Comparison of ENCODE assay signal across 21 mouse cellular contexts in genomic region chr9:77826237-77826636, GRCm38 (mm10).
DNase-seq lines count a peak whose midpoint lies in the region; ATAC-seq and TF ChIP-seq lines count a peak whose summit lies in the region.
"Had no signal": no experiment of that assay in that cellular context is flagged by ENCODE, and none has a peak within 500 bp of the region (broad histone marks: within the 10 kb centered on the region; RNA-seq: fewer than 3 reads in every experiment).

No protein-coding gene starts in this region.

- intact Hi-C loops in gastrocnemius, postnatal 14 days (cut with DNase I; ENCODE audit: low total_unique reads) = no loop called here

- no peaks in the 10 kb centered on the region for H3K27me3 ChIP-seq in kidney, postnatal 0 days (ENCODE audit: insufficient read depth, low read length)
- H3K27me3 ChIP-seq in limb, embryonic 15.5 days = no peaks in the 10 kb centered on the region
- no peaks in the 10 kb centered on the region for H3K27me3 ChIP-seq in liver, embryonic 12.5 days (replicated peaks)
- H3K27me3 ChIP-seq: heart, embryonic 13.5 days; limb, embryonic 13.5 days had no signal

- DNase-seq in gastrocnemius, postnatal 14 days = peak; percentile 11
- no peak for DNase-seq in gastrocnemius, postnatal 10 days
- DNase-seq in kidney, postnatal 0 days (ENCODE audit: low spot score) = no peak
- no peak for DNase-seq in kidney, adult 18-20 months
- no peak for DNase-seq in right cerebral cortex, postnatal 36 days (ENCODE audit: low spot score in 2 of 2)
- DNase-seq: adrenal gland, adult 8-10 months; cerebellum, adult 18-20 months; cerebellum, postnatal 36 days; gastrocnemius, postnatal 25 days; heart, postnatal 4 days; liver, postnatal 0 days; midbrain, embryonic 14.5 days; thymus, postnatal 4 days had no signal

- H3K9me3 ChIP-seq in kidney, postnatal 0 days (replicated peaks; ENCODE audit: low read length) = no peaks in the 10 kb centered on the region
- no peaks in the 10 kb centered on the region for H3K9me3 ChIP-seq in limb, embryonic 15.5 days
- no peaks in the 10 kb centered on the region for H3K9me3 ChIP-seq in liver, embryonic 12.5 days (replicated peaks)
- H3K9me3 ChIP-seq: heart, embryonic 13.5 days; limb, embryonic 13.5 days had no signal

- peaks cover 4% of the 10 kb centered on the region; the same call in 1 of the 2 replicates for H3K4me1 ChIP-seq in kidney, postnatal 0 days (replicated peaks; ENCODE audit: insufficient read depth, low read length)
- peaks cover 43% of the 10 kb centered on the region for H3K4me1 ChIP-seq in bone marrow macrophage, adult 2 months (ENCODE audit: control insufficient read depth, insufficient read depth, low read length)
- peaks cover 15% of the 10 kb centered on the region for H3K4me1 ChIP-seq in limb, embryonic 15.5 days
- H3K4me1 ChIP-seq in liver, embryonic 12.5 days = peaks cover 9% of the 10 kb centered on the region

- H3K4me2 ChIP-seq in kidney, postnatal 0 days (ENCODE audit: low read length) = no peak overlapping the region
- H3K4me2 ChIP-seq in limb, embryonic 15.5 days = no peak overlapping the region
- no peak overlapping the region for H3K4me2 ChIP-seq in liver, embryonic 12.5 days
- H3K4me2 ChIP-seq: heart, embryonic 13.5 days had no signal

- ATAC-seq in kidney, postnatal 0 days (replicated peaks; ENCODE audit: low FRiP score, low read depth) = no peak
- ATAC-seq in limb, embryonic 15.5 days (ENCODE audit: insufficient number of reproducible peaks, low FRiP score, low TSS enrichment, low read depth) = no peak
- ATAC-seq in liver, embryonic 12.5 days = no peak
- ATAC-seq: hindbrain, embryonic 16.5 days had no signal

- no peak overlapping the region for H3K9ac ChIP-seq in kidney, postnatal 0 days (ENCODE audit: low read depth, low read length)
- H3K9ac ChIP-seq in limb, embryonic 15.5 days = no peak overlapping the region
- no peak overlapping the region for H3K9ac ChIP-seq in liver, embryonic 12.5 days
- H3K9ac ChIP-seq: heart, embryonic 13.5 days; limb, embryonic 13.5 days; liver, postnatal 0 days had no signal

- peak overlapping the region; percentile 14; the same call in 1 of the 2 replicates for H3K27ac ChIP-seq in kidney, postnatal 0 days
- peak overlapping the region; percentile 91 for H3K27ac ChIP-seq in bone marrow macrophage, adult 2 months (ENCODE audit: insufficient read depth, low read depth, low read length)
- peak overlapping the region; percentile 52; the same call in 1 of the 2 replicates for H3K27ac ChIP-seq in limb, embryonic 15.5 days
- H3K27ac ChIP-seq in liver, embryonic 12.5 days = no peak overlapping the region
- H3K27ac ChIP-seq: forebrain, embryonic 10.5 days; heart, embryonic 13.5 days; left cerebral cortex, adult 2 months had no signal

- 38% methylated on average over 4 of the region's 4 CpGs for WGBS in kidney, postnatal 0 days
- WGBS in limb, embryonic 15.5 days = 27% methylated on average over 4 of the region's 4 CpGs
- 46% methylated on average over 4 of the region's 4 CpGs for WGBS in liver, embryonic 12.5 days (ENCODE audit: insufficient replicate concordance)

- no peak overlapping the region for H3K4me3 ChIP-seq in kidney, postnatal 0 days (replicated peaks; ENCODE audit: low read depth, low read length)
- no peak overlapping the region for H3K4me3 ChIP-seq in bone marrow macrophage, adult 2 months (ENCODE audit: insufficient read depth, low read length)
- no peak overlapping the region for H3K4me3 ChIP-seq in limb, embryonic 15.5 days
- H3K4me3 ChIP-seq in liver, embryonic 12.5 days = no peak overlapping the region
- H3K4me3 ChIP-seq: forebrain, embryonic 10.5 days; heart, embryonic 13.5 days; left cerebral cortex, adult 2 months; limb, embryonic 13.5 days had no signal

- no peaks in the 10 kb centered on the region for H3K36me3 ChIP-seq in kidney, postnatal 0 days (ENCODE audit: insufficient read depth, low read length)
- H3K36me3 ChIP-seq in limb, embryonic 15.5 days = no peaks in the 10 kb centered on the region
- H3K36me3 ChIP-seq in liver, embryonic 12.5 days = no peaks in the 10 kb centered on the region
- H3K36me3 ChIP-seq: forebrain, embryonic 10.5 days; heart, embryonic 13.5 days; limb, embryonic 13.5 days had no signal

- TF ChIP-seq CTCF in kidney, postnatal 0 days (IDR thresholded peaks at IDR 0.05; ENCODE audit: low read depth) = no peak
- no peak for TF ChIP-seq CTCF in bone marrow macrophage, adult 2 months (IDR thresholded peaks at IDR 0.05; ENCODE audit: low read depth, low read length)

- TF ChIP-seq POLR2A in bone marrow macrophage, adult 2 months (IDR thresholded peaks at IDR 0.05; ENCODE audit: borderline replicate concordance, low read depth, low read length) = no peak
